Mouse (Mus musculus) kidney, adult 10 weeks (tissue): ENCODE measurements around the gene Mrm1. TPM values are rescaled to one million over a fixed set of nuclear protein-coding genes. Genes with fewer than 3 reads are reported as not detected.

Experiments
- polyA plus RNA-seq: library from polyadenylated mRNA; stranded (reverse); fragments of 350-450 nt; fragmentation: Illumina TruSeq; extraction: RNeasy Lipid Tissue Mini Kit (QIAGEN cat#74804); gene quantifications from one replicate; pipeline ENCODE4 v1.2.3, GENCODE M21; 2014; ENCODE audit warnings: low read depth, low replicate concordance

The Mrm1 gene
- 1.9 TPM for polyA plus RNA-seq

GRCm38 (mm10) chr11:84818961-84819692 is at the start of gene Mrm1:
Gene Mrm1 (minus strand): TSS chr11:84819515.

GRCm38 (mm10) chr11:84828516-84829399 is 9.4 kb upstream of the Mrm1 start, which contains the start of gene Dhrs11:
Gene Dhrs11 (minus strand): TSS chr11:84828994.

Other genes starting within 250 kb of the Mrm1 start
- gene Dhrs11, start 9.5 kb upstream of the Mrm1 start, polyA plus RNA-seq: 10.7 TPM
- 232 TPM for gene Ggnbp2, start 51.3 kb upstream of the Mrm1 start, polyA plus RNA-seq
- gene Myo19, start 60.6 kb upstream of the Mrm1 start, polyA plus RNA-seq: 8.9 TPM
- gene Pigw, start 60.8 kb upstream of the Mrm1 start, polyA plus RNA-seq: 15.8 TPM
- gene Znhit3, start 96.9 kb upstream of the Mrm1 start, polyA plus RNA-seq: 8.9 TPM
- gene Car4, start 138.3 kb upstream of the Mrm1 start, polyA plus RNA-seq: 90.8 TPM